Mouse (Mus musculus): ENCODE data around the gene Strip2.

DNA sequence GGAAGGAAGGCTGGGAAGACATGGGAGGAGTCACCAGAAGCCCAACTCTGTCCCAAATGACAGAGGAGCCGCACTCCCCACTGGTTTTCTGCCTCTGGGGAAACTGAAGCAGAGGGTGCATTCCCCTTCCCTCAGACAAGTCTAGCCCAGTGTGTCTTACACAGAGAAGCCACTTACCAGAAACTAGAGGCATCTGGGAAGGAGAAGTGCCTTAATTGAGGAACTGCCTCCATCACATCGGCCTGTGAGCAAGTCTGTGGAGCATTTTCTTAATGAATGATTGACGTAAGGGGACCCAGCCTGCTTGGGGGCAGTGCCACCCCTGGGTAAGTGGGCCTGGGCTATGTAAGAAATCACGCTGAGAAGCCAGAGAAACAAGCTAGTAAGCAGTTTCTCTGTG is 82.0 kb downstream of the Strip2 start:
- no peak for TF ChIP-seq POLR2A (IDR thresholded peaks at IDR 0.05; ENCODE audit: insufficient read length, low read depth)
- no peak for TF ChIP-seq MYOD1 (IDR thresholded peaks at IDR 0.05; ENCODE audit: control insufficient read depth in 1 of 3, insufficient read length in 2 of 3, low read depth in 2 of 3)
- TF ChIP-seq TCF3 (IDR thresholded peaks at IDR 0.05; ENCODE audit: insufficient read length, low read depth), result no peak
